Mouse (Mus musculus) retina, postnatal 1 day (tissue): ENCODE measurements around the gene Tnpo3.
"Not testable (repeated sequence)": the region's sequence is repeated elsewhere in the genome, so short reads cannot be mapped to it uniquely, and the experiment has no call there.

Source experiments
- DNase-seq: peaks from one replicate; pipeline ENCODE4 v3.0.0-alpha.2; 2012

Gene Tnpo3

DNA sequence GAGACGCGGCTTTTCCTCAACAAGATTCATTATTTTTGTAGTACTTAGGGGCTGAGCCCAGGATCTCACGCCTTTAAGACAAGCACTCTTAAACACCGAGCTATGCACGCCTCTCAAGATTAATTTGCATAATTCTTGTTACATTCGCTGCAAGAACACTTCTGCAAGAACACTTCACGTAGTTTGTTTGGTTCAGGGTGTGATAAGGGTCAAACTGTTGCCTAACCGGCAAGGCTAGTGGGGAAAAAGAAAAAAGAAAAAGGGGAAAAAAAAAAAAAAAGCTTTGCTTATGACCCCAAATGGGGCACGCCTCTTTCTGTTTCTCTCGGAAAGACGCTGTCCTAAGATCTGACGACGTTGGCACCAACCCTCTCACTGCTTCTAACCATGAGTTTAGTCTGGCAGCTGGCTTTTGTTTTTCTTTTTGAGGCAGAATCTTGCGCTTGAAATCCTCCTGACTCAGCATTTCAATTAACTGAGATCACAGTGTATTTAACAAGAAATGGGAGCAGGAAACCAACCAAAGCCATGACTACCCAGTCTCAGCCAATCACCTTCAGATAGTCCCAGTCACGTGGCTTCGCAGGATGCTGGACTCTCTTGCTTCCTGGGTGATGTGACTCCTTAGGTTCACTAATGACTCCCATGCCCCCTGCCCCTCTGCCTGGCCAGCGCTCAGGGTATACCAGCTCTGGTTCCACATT is 11.3 kb upstream of the Tnpo3 start:
- DNase-seq, result no peak

DNA sequence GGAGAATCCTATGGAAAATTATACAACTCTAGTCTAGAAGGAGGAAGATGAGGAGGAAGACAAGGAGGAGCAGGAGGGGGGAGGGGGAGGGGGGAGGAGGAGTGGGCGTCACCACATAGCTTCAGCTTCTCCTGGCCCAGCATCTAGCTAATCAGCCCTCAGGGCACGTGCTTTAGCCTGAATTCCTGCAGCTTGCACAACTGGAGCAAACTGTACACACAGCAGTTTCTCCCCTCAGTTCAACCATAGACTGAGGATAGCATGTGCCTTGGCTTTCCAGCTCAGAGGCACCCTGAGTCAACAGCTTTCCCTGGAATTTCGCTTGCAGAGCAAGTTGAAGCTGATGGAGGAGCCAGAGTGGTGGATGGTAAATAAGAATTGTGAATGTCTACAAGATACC is 10.5 kb upstream of the Tnpo3 start:
- no peak for DNase-seq

DNA sequence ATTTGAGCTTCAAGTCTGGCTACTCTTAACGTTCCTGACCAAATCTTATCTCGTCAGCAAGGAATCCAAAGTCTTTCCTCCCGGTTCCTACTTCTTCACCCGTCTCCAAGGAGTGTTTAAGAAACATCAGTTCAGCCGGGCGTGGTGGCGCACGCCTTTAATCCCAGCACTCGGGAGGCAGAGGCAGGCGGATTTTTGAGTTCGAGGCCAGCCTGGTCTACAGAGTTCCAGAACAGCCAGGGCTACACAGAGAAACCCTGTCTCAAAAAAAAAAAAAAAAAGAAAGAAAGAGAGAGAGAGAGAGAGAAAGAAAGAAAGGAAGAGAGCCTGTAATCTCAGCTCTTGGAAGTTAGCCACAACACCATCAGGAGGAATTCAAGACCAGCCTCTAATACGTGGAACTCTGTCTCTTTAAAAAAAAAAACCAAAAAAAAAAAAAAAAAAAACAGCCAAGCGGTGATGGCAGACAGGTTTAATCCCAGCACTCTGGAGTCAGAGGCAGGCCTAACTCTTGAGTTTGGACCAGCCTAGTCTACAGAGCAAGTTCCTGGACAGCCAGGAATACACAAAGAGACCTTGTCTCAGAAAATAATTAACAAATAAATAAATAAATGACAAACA is 443 bp upstream of the Tnpo3 start:
- peak; percentile 3 for DNase-seq

- DNase-seq, result no peak
These were observed 9.5 kb downstream of the Tnpo3 start for GRCm38 (mm10) chr6:29600188-29600587.

DNA sequence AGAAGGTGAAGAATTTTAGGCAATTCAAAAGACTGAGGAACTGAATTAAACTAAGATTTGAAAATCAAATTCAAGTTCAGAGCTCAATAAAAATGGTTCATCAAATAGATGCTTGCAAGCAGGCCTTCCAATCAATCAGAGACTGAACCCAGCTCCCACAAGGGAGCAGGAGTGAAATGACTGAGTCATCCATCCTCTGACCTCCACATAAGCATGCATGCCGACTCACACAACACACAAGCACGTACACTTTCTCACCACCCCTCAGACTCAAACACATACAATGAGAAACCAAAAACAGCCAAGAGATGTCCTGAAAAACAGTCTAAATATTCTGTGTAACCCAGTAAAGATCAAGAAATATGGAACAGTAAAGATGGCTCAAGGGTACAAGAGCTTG is 14.0 kb downstream of the Tnpo3 start:
- DNase-seq, result no peak

- DNase-seq, result no peak
These were observed 28.5 kb downstream of the Tnpo3 start for GRCm38 (mm10) chr6:29581202-29581601.

DNA sequence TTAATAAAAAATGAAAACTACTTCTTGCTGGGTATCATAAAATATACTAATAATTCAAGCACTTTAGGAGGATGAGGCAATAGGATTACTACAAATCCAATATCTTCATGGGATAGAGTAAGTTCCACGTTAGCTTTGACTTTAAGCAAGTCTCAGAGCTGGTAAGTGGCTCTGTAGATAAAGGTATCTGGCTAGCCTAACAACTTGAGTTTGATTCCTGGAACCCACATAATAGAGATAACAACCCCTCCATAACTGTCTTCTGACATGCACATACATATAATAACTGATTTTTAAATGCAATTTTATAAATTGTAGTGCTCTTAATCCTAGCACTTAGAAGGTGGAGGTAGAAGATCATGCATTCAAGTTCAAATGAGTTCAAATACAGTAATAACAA is 28.9 kb downstream of the Tnpo3 start:
- DNase-seq, result no peak

- DNase-seq, result not testable (repeated sequence)
These were observed 33.3 kb downstream of the Tnpo3 start for GRCm38 (mm10) chr6:29576388-29576787.

DNA sequence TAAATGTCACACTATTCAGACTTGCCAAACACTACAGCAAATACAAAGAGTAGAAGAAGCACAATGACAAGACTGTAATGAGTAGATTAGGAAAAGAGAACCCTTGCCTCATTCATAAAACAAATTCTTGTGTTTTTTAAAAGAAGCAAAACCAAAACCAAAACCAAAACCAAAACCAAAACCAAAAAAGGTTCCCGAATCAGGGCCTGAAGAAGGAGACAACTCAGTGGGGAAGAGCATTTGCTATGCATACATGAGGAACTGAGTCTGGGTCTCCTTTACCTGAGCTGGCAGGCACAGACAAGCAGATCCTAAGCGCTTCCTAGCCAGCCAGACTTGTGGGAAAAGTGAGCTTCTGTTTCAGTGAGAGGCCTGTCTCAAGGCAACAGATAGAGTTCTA is 52.6 kb downstream of the Tnpo3 start:
- DNase-seq, result no peak

DNA sequence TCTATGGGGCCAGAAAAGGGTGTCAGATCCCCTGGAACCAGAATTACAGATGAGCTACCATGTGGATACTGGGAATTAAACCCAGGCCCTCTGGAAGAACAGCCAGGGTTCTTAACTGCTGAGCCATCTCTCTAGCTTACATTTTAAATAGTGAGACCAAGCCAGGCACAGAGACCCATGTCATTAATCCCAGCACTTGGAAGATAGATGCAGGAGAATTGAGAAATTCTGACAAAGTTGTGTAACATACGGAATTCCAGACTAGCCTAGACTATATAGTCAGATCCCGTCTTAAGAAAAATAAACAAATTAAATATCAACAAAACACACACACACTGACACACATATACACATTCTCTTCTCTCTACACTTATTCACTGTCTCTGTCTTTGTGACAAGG is 57.2 kb downstream of the Tnpo3 start:
- no peak for DNase-seq

- DNase-seq, result no peak
These were observed 61.6 kb downstream of the Tnpo3 start for GRCm38 (mm10) chr6:29548086-29548485.

DNA sequence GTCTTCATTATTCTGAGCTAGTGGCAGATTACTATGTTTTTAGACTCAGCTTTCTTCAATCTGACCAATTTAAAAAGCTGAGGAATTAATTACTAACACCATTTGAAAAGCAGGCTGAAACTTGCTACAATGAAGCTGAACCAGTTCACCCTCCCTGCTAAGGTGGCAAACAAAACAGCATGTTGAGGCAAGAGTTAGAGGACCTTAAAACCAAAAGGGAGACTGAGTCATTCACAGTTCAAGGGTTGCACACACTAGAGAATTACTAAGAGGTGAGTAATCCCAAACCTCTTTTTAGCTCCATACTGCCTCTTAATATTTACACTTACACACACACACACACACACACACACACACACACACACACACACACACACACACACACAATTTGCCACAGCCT is 62.1 kb downstream of the Tnpo3 start:
- no peak for DNase-seq

- DNase-seq, result no peak
These were observed 64.1 kb downstream of the Tnpo3 start for GRCm38 (mm10) chr6:29545611-29546010.

- DNase-seq, result no peak
These were observed 68.7 kb downstream of the Tnpo3 start for GRCm38 (mm10) chr6:29540956-29541355.

DNA sequence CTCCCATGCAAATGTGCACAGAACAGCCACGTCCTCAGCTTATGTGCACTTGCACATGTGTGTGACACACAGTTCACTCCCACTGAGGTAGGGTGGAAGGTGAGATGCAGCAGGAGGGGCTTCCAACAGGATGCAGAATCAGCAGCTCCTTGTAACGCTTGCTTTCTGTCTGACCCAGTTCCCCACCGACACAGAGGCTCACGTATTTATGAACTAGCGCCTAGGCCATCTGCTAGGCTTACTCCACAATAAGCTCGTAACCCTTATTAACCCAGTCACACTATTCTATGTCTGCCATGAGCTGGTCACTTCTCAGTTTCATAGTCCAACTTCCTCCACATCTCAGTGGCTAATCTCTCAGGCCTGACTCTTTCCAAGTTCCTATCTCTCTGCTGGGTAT is 69.5 kb downstream of the Tnpo3 start:
- DNase-seq, result peak; percentile 79

DNA sequence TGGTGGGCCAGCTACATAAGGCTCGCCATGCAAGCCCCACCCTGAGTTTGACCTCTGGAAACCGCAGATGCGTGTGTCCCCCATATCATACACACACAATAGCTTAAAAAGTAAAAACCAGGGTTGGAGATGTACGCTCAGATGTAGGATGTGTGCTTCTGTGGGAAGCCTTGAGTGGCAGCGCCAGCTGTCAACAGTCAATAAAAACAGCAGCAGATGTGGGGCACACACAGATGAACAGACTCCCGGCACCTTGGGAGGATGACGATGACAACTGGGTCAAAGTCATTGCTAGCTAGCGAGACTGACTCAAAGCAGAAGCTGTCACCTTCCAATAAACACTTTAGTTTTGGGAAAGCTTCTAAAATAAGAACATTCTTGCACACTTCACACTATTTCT is 70.2 kb downstream of the Tnpo3 start:
- peak; percentile 63 for DNase-seq

- DNase-seq, result no peak
These were observed 72.5 kb downstream of the Tnpo3 start for GRCm38 (mm10) chr6:29537221-29537620.

DNA sequence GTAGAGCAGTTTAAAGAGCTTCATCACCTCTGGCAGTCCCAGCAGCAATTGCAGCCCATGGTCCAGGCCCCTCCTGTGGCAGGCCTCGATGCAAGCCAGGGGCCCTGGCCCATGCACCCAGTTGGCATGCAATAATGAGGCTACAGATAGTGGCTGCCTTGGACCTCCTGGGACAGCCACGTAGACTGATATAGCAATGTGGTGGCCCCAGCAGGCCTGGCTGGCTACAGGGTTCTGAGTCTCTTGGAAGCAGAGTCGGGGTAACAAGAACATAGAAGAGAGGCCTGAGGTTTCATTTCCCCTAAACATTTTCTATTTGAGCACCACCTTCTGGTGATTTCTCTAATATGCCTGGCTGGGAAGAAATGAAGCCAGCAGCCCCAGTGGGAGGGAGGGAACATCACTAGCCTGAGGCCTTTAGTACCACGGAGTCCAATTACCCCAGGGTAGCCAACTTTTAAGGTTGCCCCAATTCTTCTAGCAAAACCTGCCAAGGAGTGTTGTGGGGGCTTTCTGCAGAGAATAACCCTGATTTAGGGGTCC is 73.0 kb downstream of the Tnpo3 start:
- peak; percentile 48 for DNase-seq

GRCm38 (mm10) chr6:29535316-29535715 is 74.4 kb downstream of the Tnpo3 start:
- no peak for DNase-seq

- DNase-seq, result no peak
These were observed 79.6 kb downstream of the Tnpo3 start for GRCm38 (mm10) chr6:29530050-29530449.

DNA sequence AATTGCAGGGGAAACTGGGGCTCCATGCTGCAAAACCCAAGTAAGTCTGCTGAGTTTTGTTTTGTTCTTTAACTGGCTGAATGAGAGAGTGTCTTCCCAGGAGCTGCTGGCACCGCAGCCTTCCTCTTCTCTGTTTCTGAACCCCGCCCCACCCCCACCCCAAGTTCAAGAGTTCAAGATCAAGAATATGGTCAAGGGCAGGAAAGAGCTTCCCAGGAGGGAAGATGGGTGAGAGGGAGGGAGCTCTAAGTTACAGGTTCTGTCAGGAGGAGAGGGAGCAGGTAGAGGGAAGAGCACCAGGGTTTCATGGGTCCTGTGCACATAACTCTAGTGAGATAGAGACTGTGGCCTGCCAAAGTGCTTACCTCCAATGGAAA is 80.3 kb downstream of the Tnpo3 start:
- DNase-seq, result no peak

GRCm38 (mm10) chr6:29528561-29529443 is 80.9 kb downstream of the Tnpo3 start:
- peak; percentile 23 for DNase-seq

DNA sequence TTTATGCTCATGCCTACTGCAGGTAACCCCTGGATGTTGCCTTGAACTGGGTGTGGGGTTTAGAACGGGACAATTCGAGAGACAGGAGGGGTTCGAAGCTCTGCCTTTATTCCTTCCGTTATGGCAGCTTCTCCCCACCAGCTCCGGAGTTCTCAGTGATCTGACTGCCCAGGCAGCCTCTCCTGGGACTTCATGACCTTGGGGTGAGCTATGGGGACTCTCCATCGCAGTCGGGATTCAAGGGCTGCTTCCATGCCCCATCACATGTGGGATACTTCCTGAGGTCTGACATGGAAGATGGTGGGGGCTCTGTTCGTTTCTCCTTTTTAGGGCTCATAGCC is 81.6 kb downstream of the Tnpo3 start:
- no peak for DNase-seq
